Mouse (Mus musculus) kidney, adult 2 months (tissue): ENCODE measurements at regions not wholly inside any gene's neighbourhood (a gene's known extent, or its start where the extent isn't known, plus 50 kb on each side); places are given as distances from the start of the nearest gene placed in this dataset.

Experiments
- CTCF ChIP-seq: fragments of 200-500 bp; conservative IDR thresholded peaks from 2 replicates; pipeline ENCODE4 v1.5.1; 2011; ENCODE audit warnings: low read depth, mild to moderate bottlenecking, control low read depth, low read length, moderate library complexity, mixed read lengths; ENCODE audit not compliant: insufficient read depth, insufficient read length
- POLR2A ChIP-seq: fragments of 200-500 bp; IDR thresholded peaks from one replicate; pipeline ENCODE4 v1.6.1; 2011; ENCODE audit warnings: low read depth, low read length, control low read depth

- no peak for TF ChIP-seq CTCF
- no peak for TF ChIP-seq POLR2A
Observed at GRCm38 (mm10) chr4:31566158-31566557, 397.7 kb upstream of the Map3k7 start.
